Mouse (Mus musculus) liver (tissue): ENCODE results near the gene Slc25a19.

ENCODE experiments used
- DNase-seq: peaks from one replicate; pipeline ENCODE4 v3.0.0-alpha.2; 2020; ENCODE audit warnings: mixed read lengths

Slc25a19 gene

DNA sequence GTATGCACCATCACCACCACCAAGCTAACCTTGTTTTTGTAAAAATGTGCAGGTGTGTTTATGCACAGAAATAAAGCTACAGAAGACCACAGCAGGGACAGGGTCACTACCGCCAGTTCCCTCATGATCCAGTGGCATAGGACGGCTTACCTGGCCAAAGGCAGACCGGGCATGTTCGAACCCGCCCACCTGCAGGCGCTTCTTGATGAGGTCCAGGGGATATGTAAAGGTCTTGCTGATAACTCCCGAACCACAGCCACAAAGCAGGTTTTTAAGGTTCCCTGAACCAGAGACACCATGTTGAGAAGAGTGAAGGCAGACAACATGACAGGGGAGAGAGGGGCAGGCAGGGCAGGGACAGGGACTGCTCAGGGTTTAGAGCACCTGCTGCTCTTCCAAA is 11.7 kb downstream of the Slc25a19 start:
- DNase-seq: no peak

- no peak for DNase-seq
These were observed 12.2 kb downstream of the Slc25a19 start for GRCm38 (mm10) chr11:115615875-115616274.

DNA sequence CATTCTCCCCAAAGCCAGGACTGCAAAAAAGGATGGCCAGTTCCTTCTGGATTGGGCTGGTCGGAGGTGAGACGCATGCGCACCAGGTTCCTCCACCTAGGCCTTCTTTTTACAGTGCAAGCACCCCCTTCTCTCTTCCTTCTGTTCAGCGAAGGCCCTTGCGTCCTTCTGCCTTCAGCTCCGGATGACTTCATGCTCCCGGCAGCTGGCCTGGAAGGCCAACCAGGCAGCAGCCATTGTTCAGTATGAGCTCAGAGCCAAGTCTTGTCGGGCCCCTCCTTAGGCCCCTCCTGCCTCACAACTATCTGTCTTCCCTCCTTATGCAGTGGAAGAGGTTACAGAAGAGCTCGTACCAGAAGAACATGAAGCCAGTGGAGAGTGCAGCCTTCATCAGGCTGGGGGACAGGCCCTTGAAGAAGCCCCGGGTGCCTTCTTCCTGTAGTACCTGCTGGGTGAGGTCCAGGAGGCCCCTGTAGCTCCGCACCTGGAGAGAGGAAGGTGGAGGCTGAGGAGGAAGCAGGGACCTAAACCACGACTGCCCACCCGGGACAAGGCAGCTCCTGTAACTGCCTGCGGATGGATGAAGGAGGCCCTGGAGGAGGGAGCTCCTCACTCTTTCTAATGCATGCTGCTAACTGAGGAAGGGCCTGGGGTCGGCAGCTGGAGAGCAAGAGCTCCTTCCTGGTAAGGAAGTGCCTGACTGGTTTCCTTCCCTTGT is 12.8 kb downstream of the Slc25a19 start:
- no peak for DNase-seq

DNA sequence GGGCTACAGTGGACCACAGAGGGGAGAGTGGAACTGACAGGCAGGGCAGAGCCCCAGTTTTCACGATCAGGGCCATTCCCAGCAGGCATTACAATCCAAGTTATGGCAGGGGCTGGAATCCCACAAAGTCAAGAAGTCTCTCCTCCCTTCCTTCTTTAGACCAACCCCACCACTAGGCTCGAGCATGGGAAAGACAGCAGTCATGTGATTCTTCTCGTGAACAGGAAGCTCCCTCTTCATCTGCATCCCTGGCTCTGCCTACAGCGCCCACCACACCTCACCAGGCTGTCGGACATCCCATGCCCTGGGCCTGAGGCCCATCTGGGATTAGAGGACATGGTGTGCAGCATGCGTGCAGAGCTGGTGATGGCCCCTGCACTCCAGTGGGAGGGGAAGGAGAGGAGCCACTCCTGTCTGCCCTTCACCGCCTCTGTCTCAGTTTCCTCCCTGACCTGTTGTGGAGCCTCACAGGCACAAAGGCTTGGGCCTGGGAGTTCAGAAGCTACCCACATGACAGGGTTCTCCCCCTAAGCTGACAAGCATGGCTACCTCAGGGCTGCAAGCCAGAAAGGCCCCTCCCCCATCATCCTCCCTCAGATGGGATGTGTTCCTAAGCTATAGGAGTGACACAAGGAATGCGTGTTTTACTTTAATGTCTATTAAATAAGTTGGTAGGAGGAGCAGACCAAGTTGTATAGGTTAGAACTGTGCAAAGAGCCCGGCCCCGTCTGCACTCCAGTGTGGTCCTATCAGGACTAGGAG is 13.6 kb downstream of the Slc25a19 start:
- DNase-seq: no peak

GRCm38 (mm10) chr11:115613138-115613945 is 14.8 kb downstream of the Slc25a19 start:
- no peak for DNase-seq

- peak; percentile 96 for DNase-seq
These were observed 15.5 kb downstream of the Slc25a19 start, which contains the start of gene Mif4gd for GRCm38 (mm10) chr11:115612410-115613137. TSS of gene Mif4gd (minus strand) at chr11:115612969.

GRCm38 (mm10) chr11:115612059-115612409 is 16.1 kb downstream of the Slc25a19 start:
- DNase-seq: peak; percentile 58

DNA sequence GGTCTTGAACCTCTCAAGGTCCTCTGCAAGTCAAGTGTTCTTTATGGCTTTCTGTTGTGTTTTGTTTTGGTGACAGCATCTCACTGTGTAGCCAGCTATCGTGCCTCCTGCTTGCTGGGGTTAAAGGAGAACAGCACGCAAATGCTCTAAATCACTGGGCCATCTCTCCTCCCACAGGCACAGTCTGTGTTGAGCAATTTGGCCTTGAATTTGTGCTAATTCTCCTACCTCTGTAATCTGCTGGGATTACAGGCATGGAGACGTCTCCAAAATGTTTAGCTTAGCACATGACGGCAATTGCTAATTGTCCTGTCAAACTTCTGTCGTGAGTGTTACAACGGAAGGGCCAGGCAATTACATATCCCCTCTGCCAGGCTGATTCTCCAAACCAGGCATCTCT is 16.9 kb downstream of the Slc25a19 start:
- DNase-seq: no peak

DNA sequence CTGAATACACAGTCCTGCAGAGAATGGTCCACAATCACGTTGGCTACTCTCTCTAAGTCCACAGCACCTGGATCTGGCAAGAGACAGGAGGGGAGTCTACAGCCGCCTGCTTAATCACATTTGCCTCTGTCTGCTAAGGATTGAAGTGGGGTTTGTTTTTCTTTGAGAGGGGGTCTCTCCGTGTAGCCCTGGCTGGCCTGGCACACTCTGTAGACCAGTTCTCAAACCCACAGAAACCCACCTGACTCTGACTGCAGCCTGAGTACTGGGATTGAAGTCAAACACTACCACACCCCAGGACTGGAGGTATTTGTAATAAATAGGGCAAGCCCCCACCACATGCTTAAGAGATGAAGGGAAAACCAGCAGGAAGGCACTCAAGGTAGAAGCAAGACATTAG is 18.5 kb downstream of the Slc25a19 start:
- no peak for DNase-seq

GRCm38 (mm10) chr11:115608421-115609399 is 19.4 kb downstream of the Slc25a19 start:
- DNase-seq: no peak

DNA sequence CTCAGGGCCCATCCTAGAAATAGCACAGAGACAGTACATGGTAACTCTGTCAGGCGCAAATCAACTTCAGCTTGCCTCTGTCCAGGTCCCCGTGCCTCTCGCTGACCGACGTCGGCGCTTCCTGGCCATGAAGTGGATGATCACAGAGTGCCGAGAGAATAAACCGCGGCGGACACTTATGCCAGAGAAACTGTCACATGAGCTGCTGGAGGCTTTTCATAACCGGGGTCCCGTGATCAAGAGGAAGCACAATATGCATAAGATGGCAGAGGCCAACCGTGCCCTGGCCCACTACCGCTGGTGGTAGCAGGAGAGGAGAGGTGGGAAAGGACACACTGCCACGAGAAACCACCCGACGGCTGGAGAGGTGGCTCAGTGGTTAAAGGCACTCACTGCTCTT is 21.4 kb downstream of the Slc25a19 start:
- no peak for DNase-seq

GRCm38 (mm10) chr11:115604304-115604696 is 23.8 kb downstream of the Slc25a19 start:
- DNase-seq: peak; percentile 56

DNA sequence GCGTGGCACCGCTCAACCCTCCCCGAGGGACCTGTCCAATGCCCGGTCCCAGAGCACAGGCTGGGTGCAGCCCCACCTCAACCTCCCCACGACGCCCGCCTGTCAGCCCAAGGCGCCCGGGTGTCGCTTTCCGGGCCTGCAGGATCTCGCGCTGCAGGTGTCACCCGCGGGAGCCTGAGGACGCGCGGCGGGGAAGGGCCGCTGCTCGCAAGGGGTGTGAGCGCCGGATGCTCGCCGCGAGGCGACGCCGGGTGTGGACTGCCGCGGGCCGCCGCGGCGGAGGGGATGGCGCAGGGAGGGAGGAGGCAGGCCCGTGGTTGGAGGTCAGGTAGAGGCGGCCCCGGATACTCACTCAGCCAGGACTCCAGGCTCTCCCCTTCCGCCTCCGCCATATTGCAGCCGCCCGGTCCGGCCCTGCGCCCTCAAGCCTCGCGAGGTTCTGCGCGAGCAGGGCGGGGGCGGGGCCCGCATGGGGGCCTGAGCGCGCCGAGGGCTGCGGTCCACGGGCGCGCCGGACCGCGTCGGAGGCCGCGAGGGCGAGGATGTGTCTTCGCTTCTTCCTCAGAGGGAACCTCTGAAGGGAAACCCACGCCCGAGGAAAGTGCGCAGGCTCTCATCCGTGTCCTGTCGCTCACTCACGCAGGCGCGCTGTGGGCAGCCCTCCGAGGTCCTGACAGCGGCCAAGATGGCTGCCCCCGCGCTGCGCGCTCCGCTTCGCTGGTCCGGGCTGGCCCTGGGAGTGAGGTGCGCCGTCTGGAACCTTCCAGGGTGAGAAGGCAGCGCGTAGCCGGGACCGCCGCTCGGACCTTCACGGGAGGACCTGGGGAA is 24.4 kb downstream of the Slc25a19 start, which contains the start of the genes Mrps7 and Gga3:
TSS of gene Mrps7 (plus strand) at position 450 of the 828 bp plus-strand sequence.
TSS of gene Gga3 (minus strand) at position 576 of the 828 bp plus-strand sequence.
- DNase-seq: peak; percentile 91

DNA sequence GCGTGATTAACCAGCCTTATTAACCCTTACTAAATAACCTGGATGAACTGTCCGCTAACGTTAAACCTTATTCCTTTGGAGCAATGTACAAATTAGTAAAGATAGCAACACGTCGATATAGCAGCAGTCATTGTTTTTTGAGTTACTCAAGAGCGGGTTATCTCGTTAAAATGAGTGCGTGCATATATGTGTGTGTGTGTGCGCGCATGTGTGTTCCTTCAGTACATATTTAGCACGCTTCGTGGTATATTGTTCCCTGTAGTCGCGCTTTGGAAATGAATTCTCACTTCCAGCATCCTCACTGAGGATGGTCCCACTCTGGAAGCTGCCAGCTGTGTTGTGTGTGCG is 25.0 kb downstream of the Slc25a19 start:
- DNase-seq: no peak

DNA sequence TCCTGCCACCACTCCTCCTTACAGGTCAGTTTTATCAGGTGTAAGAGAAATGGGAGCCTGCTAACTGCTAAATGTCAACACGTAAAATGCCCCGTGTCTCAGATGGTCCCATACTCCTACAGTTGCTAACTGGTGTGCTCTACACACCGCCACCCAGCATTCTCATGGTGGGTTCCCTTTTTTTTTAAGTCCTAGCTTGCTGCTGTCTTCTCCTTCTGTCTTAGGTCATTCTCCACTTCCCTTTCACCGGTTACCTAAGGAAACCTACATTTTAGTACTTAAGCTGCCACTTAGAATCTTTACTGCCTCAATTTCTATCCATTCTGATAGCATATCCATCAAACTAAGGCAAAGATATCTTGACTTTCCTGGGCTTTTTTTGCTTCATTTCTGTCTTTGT is 26.9 kb downstream of the Slc25a19 start:
- no peak for DNase-seq

- DNase-seq: no peak
These were observed 27.4 kb downstream of the Slc25a19 start for GRCm38 (mm10) chr11:115600743-115601142.

DNA sequence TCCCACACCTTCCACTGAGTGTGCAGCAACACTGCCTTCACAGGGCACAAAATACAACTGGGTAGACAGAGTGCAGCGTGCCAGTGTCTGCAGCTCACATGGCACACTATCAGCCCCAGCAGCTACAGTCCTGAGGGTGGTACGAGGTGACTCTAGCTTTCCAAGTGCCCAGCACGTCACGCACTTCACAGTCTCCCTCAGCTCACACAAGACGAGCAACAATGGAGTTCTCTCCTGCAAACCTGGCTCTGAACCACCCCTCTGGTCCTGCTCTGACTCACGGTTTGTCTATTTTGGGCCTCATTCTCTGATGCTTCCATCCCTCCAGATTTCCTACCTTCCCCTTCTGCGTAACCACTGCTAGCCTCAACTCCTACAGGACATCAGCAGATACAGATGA is 28.4 kb downstream of the Slc25a19 start:
- DNase-seq: no peak

DNA sequence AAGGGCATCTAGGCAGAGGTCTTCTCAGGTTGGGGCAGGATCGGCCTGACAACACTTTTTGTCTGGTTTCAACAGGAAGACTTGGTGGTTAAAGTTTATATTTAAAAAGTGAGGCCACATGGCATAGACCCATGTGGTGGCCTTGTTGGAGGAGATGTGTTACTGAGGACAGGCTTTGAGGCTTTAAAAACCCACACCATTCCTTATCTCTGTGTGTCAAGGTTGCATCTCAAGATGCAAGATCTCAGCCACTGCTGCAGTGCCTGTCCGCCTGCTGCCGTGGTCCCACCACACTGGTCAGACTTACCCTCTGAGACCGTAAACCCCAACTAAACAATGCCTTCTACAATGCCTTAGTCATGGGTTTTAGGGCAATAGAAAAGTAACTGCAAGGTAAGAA is 29.8 kb downstream of the Slc25a19 start:
- DNase-seq: no peak

GRCm38 (mm10) chr11:115595209-115595608 is 32.9 kb downstream of the Slc25a19 start:
- DNase-seq: no peak

DNA sequence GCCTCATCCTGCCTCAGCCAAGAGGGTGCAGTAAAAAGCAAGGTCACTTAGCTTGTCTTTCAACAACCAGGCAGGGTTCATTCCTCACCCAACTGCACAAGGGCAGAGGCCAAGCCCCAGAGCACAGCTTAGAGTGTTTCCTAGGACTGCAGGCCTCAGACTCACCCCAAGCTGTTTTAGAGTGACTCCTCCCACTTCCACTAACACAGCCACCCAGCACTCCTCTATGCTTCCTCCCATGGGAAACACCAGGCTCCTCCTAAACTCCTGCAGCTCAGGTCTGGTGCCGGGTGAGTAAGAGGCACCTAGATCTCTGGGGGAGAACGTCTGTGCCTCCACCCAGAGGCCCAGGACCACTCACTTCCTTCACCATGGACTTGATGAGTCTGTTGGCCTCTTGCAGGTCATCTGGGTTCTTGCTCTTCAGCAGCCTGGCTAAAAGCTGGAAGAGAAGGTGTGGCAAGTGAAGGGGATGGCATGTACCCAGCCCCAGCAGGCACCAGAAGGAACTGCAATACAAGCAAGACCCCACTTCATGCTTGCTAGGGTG is 37.5 kb downstream of the Slc25a19 start:
- DNase-seq: no peak
